Mouse (Mus musculus) heart, embryonic 13.5 days (tissue): ENCODE measurements at regions not wholly inside any gene's neighbourhood (a gene's known extent, or its start where the extent isn't known, plus 50 kb on each side); places are given as distances from the start of the nearest gene placed in this dataset.
"Not testable (repeated sequence)": the region's sequence is repeated elsewhere in the genome, so short reads cannot be mapped to it uniquely, and the experiment has no call there.

Experiments
- ATAC-seq: fragments of 200-750 bp; cut with Nextera tagmentation; 2 replicates; pipeline ENCODE4 v1.8.0; 2017; ENCODE audit warnings: moderate TSS enrichment; ENCODE audit not compliant: insufficient number of reproducible peaks, low FRiP score, low TSS enrichment; ENCODE audit errors: extremely low read depth
- H3K27ac ChIP-seq: fragments of 300-500 bp; sonication (generic); replicated peaks from 2 replicates; pipeline ENCODE4 v1.5.1; 2015; ENCODE audit warnings: moderate library complexity, mild to moderate bottlenecking, inconsistent platforms
- H3K27me3 ChIP-seq: fragments of 300-500 bp; sonication (generic); replicated peaks from 2 replicates; pipeline ENCODE4 v1.6.1; 2015; ENCODE audit warnings: mild to moderate bottlenecking, inconsistent platforms
- H3K36me3 ChIP-seq: fragments of 300-500 bp; sonication (generic); 2 replicates; pipeline ENCODE4 v1.6.1; 2015; ENCODE audit warnings: mild to moderate bottlenecking, inconsistent platforms
- H3K4me1 ChIP-seq: fragments of 300-500 bp; sonication (generic); 2 replicates; pipeline ENCODE4 v1.6.1; 2015; ENCODE audit warnings: inconsistent platforms
- H3K4me2 ChIP-seq: fragments of 300-500 bp; sonication (generic); 2 replicates; pipeline ENCODE4 v1.6.1; 2015; ENCODE audit warnings: inconsistent platforms, mild to moderate bottlenecking, moderate library complexity
- H3K4me3 ChIP-seq: fragments of 300-500 bp; sonication (generic); 2 replicates; pipeline ENCODE4 v1.5.1; 2015; ENCODE audit warnings: moderate library complexity, mild to moderate bottlenecking, inconsistent platforms
- H3K9ac ChIP-seq: fragments of 300-500 bp; sonication (generic); 2 replicates; pipeline ENCODE4 v1.6.1; 2015; ENCODE audit warnings: inconsistent platforms, mild to moderate bottlenecking, moderate library complexity
- H3K9me3 ChIP-seq: fragments of 300-500 bp; sonication (generic); 2 replicates; pipeline ENCODE4 v1.6.1; 2016; ENCODE audit warnings: inconsistent platforms
- WGBS: fragments of 180-500 bp; shearing (Covaris S2); methylation state at CpG from one replicate; pipeline ENCODE4 v1.1.7; 2015; ENCODE audit warnings: mixed read lengths; 5-methylcytosine and 5-hydroxymethylcytosine counted together

GRCm38 (mm10) chr17:62199559-62199958 is 681.6 kb downstream of the Efna5 start:
- 79% methylated on average over 6 of the region's 6 CpGs for WGBS
- Histone ChIP-seq H3K4me3 (no peak overlapping the region), H3K4me1 (no peaks in the 10 kb centered on the region), H3K9ac (no peak overlapping the region), H3K27ac (no peak overlapping the region), H3K36me3 (no peaks in the 10 kb centered on the region), H3K27me3 (no peaks in the 10 kb centered on the region), H3K4me2 (no peak overlapping the region), H3K9me3 (no peaks in the 10 kb centered on the region)
- ATAC-seq: no peak

DNA sequence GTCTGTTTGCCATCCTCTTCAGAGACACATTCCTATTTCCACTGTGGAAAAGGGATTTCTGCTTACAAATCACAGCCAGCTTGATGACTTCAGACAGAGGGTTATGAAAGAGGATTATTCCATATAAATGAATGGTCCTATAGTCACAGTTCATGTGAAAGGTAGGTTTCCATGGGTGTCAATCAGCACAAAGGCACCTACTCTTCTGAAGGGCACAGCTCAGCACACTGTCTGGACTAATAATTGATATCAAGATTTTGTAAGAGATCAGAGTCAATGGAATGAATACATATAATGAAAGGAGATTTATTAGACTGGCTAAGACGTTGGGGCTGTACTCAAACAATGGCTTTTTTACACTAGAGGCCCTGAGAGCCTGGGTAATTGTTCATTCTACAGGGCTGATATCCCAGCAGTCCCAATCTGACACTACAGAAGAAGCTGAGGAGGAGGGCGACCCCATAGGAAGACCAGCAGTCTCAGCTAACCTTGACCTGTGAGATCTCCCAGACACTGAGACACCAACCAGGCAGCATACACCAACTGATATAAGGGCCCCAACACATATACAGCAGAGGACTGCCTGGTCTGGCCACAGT is 702.4 kb downstream of the Efna5 start:
- H3K9me3 ChIP-seq: no peaks in the 10 kb centered on the region
- no peak for ATAC-seq
- H3K4me2 ChIP-seq: no peak overlapping the region
- H3K9ac ChIP-seq: no peak overlapping the region
- H3K4me1 ChIP-seq: peaks cover 7% of the 10 kb centered on the region; the same call in 1 of the 2 replicates
- H3K27ac ChIP-seq: no peak overlapping the region
- H3K27me3 ChIP-seq: no peaks in the 10 kb centered on the region
- no peak overlapping the region for H3K4me3 ChIP-seq
- 66% methylated on average over 2 of the region's 2 CpGs for WGBS
- H3K36me3 ChIP-seq: no peaks in the 10 kb centered on the region

GRCm38 (mm10) chr17:62176336-62176735 is 704.8 kb downstream of the Efna5 start:
- Histone ChIP-seq H3K4me1 (peaks cover 23% of the 10 kb centered on the region), H3K9me3 (no peaks in the 10 kb centered on the region), H3K36me3 (no peaks in the 10 kb centered on the region), H3K27ac (no peak overlapping the region), H3K4me3 (no peak overlapping the region), H3K27me3 (no peaks in the 10 kb centered on the region), H3K9ac (no peak overlapping the region), H3K4me2 (no peak overlapping the region)
- ATAC-seq: no peak
- WGBS: 47% methylated on average over 5 of the region's 5 CpGs

- Histone ChIP-seq H3K4me3 (no peak overlapping the region), H3K4me2 (0 out of 2 replicates have a peak overlapping the region, but pooled peaks have one; percentile 6), H3K36me3 (no peaks in the 10 kb centered on the region), H3K9ac (no peak overlapping the region), H3K9me3 (no peaks in the 10 kb centered on the region), H3K27me3 (no peaks in the 10 kb centered on the region), H3K4me1 (peaks cover 24% of the 10 kb centered on the region), H3K27ac (peak overlapping the region; percentile 65)
- 22% methylated on average over 5 of the region's 5 CpGs for WGBS
- no peak for ATAC-seq
Observed at GRCm38 (mm10) chr17:62172305-62172704, 708.8 kb downstream of the Efna5 start.

GRCm38 (mm10) chr17:62171532-62171931 is 709.6 kb downstream of the Efna5 start:
- no peaks in the 10 kb centered on the region for H3K27me3 ChIP-seq
- H3K4me2 ChIP-seq: no peak overlapping the region
- peak overlapping the region; percentile 65 for H3K27ac ChIP-seq
- 70% methylated on average over 4 of the region's 4 CpGs for WGBS
- no peak for ATAC-seq
- H3K4me3 ChIP-seq: no peak overlapping the region
- H3K9ac ChIP-seq: no peak overlapping the region
- no peaks in the 10 kb centered on the region for H3K36me3 ChIP-seq
- peaks cover 21% of the 10 kb centered on the region for H3K4me1 ChIP-seq
- H3K9me3 ChIP-seq: no peaks in the 10 kb centered on the region

GRCm38 (mm10) chr17:62161457-62161856 is 719.7 kb downstream of the Efna5 start:
- no peaks in the 10 kb centered on the region for H3K9me3 ChIP-seq
- no peak for ATAC-seq
- no peaks in the 10 kb centered on the region for H3K27me3 ChIP-seq
- no peak overlapping the region for H3K9ac ChIP-seq
- H3K4me3 ChIP-seq: no peak overlapping the region
- no peaks in the 10 kb centered on the region for H3K36me3 ChIP-seq
- no peak overlapping the region for H3K4me2 ChIP-seq
- H3K4me1 ChIP-seq: peaks cover 9% of the 10 kb centered on the region; the same call in 1 of the 2 replicates
- H3K27ac ChIP-seq: no peak overlapping the region
- 56% methylated on average over 1 of the region's 1 CpGs for WGBS

DNA sequence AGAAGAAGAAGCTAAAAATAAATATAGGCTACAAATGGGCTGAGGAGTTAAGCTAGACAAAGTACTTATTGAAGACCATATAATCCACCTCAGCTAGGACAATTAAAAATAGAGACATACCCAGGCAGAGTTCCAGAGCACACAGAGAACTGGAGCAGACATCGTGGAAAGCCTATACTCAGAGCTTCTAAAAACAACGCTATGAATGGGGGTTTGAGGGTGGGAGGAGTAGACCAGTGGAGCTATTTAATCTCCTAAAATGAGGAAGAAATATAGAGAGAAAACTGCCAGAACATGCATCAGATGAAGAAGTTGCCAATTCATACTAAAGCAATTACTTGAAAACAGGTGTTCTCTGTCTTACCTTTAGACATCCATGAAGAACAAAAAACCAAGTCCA is 720.8 kb downstream of the Efna5 start:
- H3K4me3 ChIP-seq: no peak overlapping the region
- H3K4me1 ChIP-seq: peaks cover 9% of the 10 kb centered on the region; the same call in 1 of the 2 replicates
- H3K27ac ChIP-seq: no peak overlapping the region
- no peak for ATAC-seq
- H3K27me3 ChIP-seq: no peaks in the 10 kb centered on the region
- WGBS: 39% methylated on average over 2 of the region's 2 CpGs
- H3K36me3 ChIP-seq: no peaks in the 10 kb centered on the region
- H3K9me3 ChIP-seq: no peaks in the 10 kb centered on the region
- no peak overlapping the region for H3K4me2 ChIP-seq
- no peak overlapping the region for H3K9ac ChIP-seq

GRCm38 (mm10) chr17:62135050-62135449 is 746.1 kb downstream of the Efna5 start:
- H3K4me1 ChIP-seq: peaks cover 5% of the 10 kb centered on the region; the same call in 1 of the 2 replicates
- H3K4me2 ChIP-seq: no peak overlapping the region
- no peaks in the 10 kb centered on the region for H3K27me3 ChIP-seq
- no peak for ATAC-seq
- H3K9ac ChIP-seq: no peak overlapping the region
- no peak overlapping the region for H3K27ac ChIP-seq
- no peaks in the 10 kb centered on the region for H3K36me3 ChIP-seq
- no peaks in the 10 kb centered on the region for H3K9me3 ChIP-seq
- no peak overlapping the region for H3K4me3 ChIP-seq
- 83% methylated on average over 3 of the region's 3 CpGs for WGBS

GRCm38 (mm10) chr17:62111703-62112102 is 769.4 kb downstream of the Efna5 start:
- H3K27me3 ChIP-seq, H3K4me1 ChIP-seq, H3K36me3 ChIP-seq, H3K9me3 ChIP-seq, H3K4me2 ChIP-seq, H3K4me3 ChIP-seq, H3K9ac ChIP-seq, ATAC-seq, H3K27ac ChIP-seq: not testable (repeated sequence)
- WGBS: 88% methylated on average over 3 of the region's 3 CpGs

GRCm38 (mm10) chr17:62109052-62109451 is 772.1 kb downstream of the Efna5 start:
- Histone ChIP-seq H3K27ac (no peak overlapping the region), H3K4me2 (no peak overlapping the region), H3K27me3 (no peaks in the 10 kb centered on the region), H3K36me3 (no peaks in the 10 kb centered on the region), H3K4me1 (no peaks in the 10 kb centered on the region), H3K9me3 (peaks cover 5% of the 10 kb centered on the region; the same call in 1 of the 2 replicates), H3K9ac (no peak overlapping the region), H3K4me3 (no peak overlapping the region)
- ATAC-seq: no peak

DNA sequence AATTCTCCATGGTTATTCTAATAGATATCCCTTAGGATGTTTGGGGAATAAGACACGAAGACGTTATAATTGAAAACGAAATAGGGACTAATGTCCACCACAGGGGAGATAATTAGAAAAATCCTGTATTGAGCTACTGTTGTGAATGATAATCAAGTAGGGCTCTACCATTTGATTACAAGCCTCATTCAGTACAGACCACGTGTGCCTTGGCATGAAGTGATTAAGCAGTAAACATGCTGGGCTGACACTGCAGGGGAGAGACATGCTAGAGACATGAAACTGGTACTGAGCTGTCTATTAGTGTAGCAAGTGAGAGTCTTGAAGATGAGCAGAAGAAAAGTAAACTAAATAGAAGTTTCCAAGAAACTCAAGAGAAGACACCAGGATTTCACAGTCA is 797.8 kb downstream of the Efna5 start:
- Histone ChIP-seq H3K4me2 (no peak overlapping the region), H3K27me3 (no peaks in the 10 kb centered on the region), H3K27ac (no peak overlapping the region), H3K36me3 (no peaks in the 10 kb centered on the region), H3K4me3 (no peak overlapping the region), H3K9ac (no peak overlapping the region), H3K9me3 (no peaks in the 10 kb centered on the region), H3K4me1 (no peaks in the 10 kb centered on the region)
- WGBS: 75% methylated on average over 4 of the region's 4 CpGs
- no peak for ATAC-seq

DNA sequence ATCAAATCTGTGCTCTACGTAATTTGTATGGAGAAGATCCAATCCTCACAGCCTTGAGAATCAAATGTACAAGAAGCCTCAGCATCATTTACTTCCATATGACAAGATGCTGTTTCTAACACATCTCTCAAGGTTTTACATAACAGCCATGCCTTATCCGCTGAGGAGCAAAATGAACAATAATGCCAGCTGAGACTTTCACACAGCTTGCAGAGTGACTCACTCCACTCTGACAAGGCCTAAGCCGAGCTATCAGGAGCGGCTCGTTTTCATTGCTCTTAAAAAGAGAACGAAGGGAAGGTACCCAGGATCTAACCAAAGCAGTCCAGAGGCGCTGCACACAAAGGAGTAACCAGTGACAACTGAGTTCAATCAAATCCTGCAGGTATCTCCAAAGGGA is 803.5 kb downstream of the Efna5 start:
- Histone ChIP-seq H3K4me2 (no peak overlapping the region), H3K27ac (no peak overlapping the region), H3K4me3 (no peak overlapping the region), H3K36me3 (no peaks in the 10 kb centered on the region), H3K9ac (no peak overlapping the region), H3K27me3 (no peaks in the 10 kb centered on the region), H3K9me3 (no peaks in the 10 kb centered on the region), H3K4me1 (no peaks in the 10 kb centered on the region)
- 68% methylated on average over 7 of the region's 7 CpGs for WGBS
- no peak for ATAC-seq
